Mouse (Mus musculus) midbrain, embryonic 16.5 days (tissue): ENCODE measurements around the gene Cytl1. TPM values are rescaled to one million over a fixed set of nuclear protein-coding genes. Genes with fewer than 3 reads are reported as not detected.

Experiments used
- ATAC-seq: fragments of 200-750 bp; cut with Nextera tagmentation; 2 replicates; pipeline ENCODE4 v1.8.0; 2017; ENCODE audit warnings: moderate TSS enrichment
- H3K27ac ChIP-seq: fragments of 300-500 bp; sonication (generic); 2 replicates; pipeline ENCODE4 v1.5.1; 2014; ENCODE audit warnings: mild to moderate bottlenecking, low read length, mixed read lengths
- H3K27me3 ChIP-seq: fragments of 300-500 bp; sonication (generic); 2 replicates; pipeline ENCODE4 v1.6.1; 2014; ENCODE audit warnings: low read depth, low read length, mixed read lengths; ENCODE audit not compliant: control insufficient read depth, insufficient read depth
- H3K36me3 ChIP-seq: fragments of 300-500 bp; sonication (generic); 2 replicates; pipeline ENCODE4 v1.6.1; 2014; ENCODE audit warnings: mild to moderate bottlenecking, low read length, moderate library complexity, mixed read lengths; ENCODE audit not compliant: control insufficient read depth, insufficient read depth
- H3K4me1 ChIP-seq: fragments of 300-500 bp; sonication (generic); 2 replicates; pipeline ENCODE4 v1.6.1; 2014; ENCODE audit warnings: mild to moderate bottlenecking, low read length, mixed read lengths; ENCODE audit not compliant: control insufficient read depth, insufficient read depth
- H3K4me2 ChIP-seq: fragments of 300-500 bp; sonication (generic); 2 replicates; pipeline ENCODE4 v1.6.1; 2014; ENCODE audit warnings: mild to moderate bottlenecking, low read length, mixed read lengths
- H3K4me3 ChIP-seq: fragments of 300-500 bp; sonication (generic); 2 replicates; pipeline ENCODE4 v1.5.1; 2014; ENCODE audit warnings: low read depth, mild to moderate bottlenecking, low read length, moderate library complexity, mixed read lengths
- H3K9ac ChIP-seq: fragments of 300-500 bp; sonication (generic); 2 replicates; pipeline ENCODE4 v1.6.1; 2014; ENCODE audit warnings: low read depth, low read length, mixed read lengths
- H3K9me3 ChIP-seq: fragments of 300-500 bp; sonication (generic); replicated peaks from 2 replicates; pipeline ENCODE4 v1.6.1; 2014; ENCODE audit warnings: mild to moderate bottlenecking, low read length, mixed read lengths; ENCODE audit not compliant: control insufficient read depth, poor library complexity, severe bottlenecking
- WGBS: fragments of 180-500 bp; shearing (Covaris S2); extraction: QIAGEN DNeasy Blood & Tissue Kit; methylation state at CpG from one replicate; pipeline ENCODE4 v1.1.7; 2014; 5-methylcytosine and 5-hydroxymethylcytosine counted together
- polyA plus RNA-seq: library from polyadenylated mRNA; unstranded; fragments of >200 nt; fragmentation: Nextera tagmentation; extraction: Ambion mirVana; gene quantifications from 2 replicates; pipeline ENCODE4 v1.2.1, GENCODE M21; 2015

Cytl1 gene
- polyA plus RNA-seq, result 0.21 TPM in 1 of 2 replicates, not detected in the other

- Histone ChIP-seq H3K27ac (no peak within 1 kb of the TSS), H3K4me2 (no peak within 1 kb of the TSS), H3K36me3 (no peaks in the 10 kb centered on the region), H3K9me3 (no peaks in the 10 kb centered on the region), H3K27me3 (no peaks in the 10 kb centered on the region), H3K4me1 (no peaks in the 10 kb centered on the region), H3K4me3 (no peak within 1 kb of the TSS), H3K9ac (no peak within 1 kb of the TSS)
- ATAC-seq, result no peak
- WGBS, result 50% methylated on average over 5 of the region's 5 CpGs
Observed at GRCm38 (mm10) chr5:37735224-37735623, at the start of gene Cytl1. Gene Cytl1 (plus strand): TSS chr5:37735519.

GRCm38 (mm10) chr5:37692759-37693158, 42.6 kb upstream of the Cytl1 start:
- Histone ChIP-seq H3K27me3 (no peaks in the 10 kb centered on the region), H3K4me3 (no peak overlapping the region), H3K4me1 (peaks cover 5% of the 10 kb centered on the region; the same call in 1 of the 2 replicates), H3K27ac (no peak overlapping the region), H3K9me3 (no peaks in the 10 kb centered on the region; the same call in 1 of the 2 replicates), H3K4me2 (no peak overlapping the region), H3K36me3 (no peaks in the 10 kb centered on the region), H3K9ac (no peak overlapping the region)
- 91% methylated on average over 3 of the region's 3 CpGs for WGBS
- no peak for ATAC-seq

GRCm38 (mm10) chr5:37695773-37696172, 39.5 kb upstream of the Cytl1 start:
- no peak overlapping the region for H3K4me2 ChIP-seq
- peaks cover 7% of the 10 kb centered on the region; the same call in 1 of the 2 replicates for H3K4me1 ChIP-seq
- ATAC-seq, result peak; percentile 37; the same call in 1 of the 2 replicates
- WGBS, result 15% methylated on average over 4 of the region's 4 CpGs
- no peak overlapping the region for H3K27ac ChIP-seq
- H3K9ac ChIP-seq, result no peak overlapping the region
- no peaks in the 10 kb centered on the region for H3K36me3 ChIP-seq
- no peaks in the 10 kb centered on the region for H3K27me3 ChIP-seq
- no peak overlapping the region for H3K4me3 ChIP-seq
- H3K9me3 ChIP-seq, result no peaks in the 10 kb centered on the region; the same call in 1 of the 2 replicates

- no peak for ATAC-seq
- Histone ChIP-seq H3K9me3 (no peaks in the 10 kb centered on the region; the same call in 1 of the 2 replicates), H3K27ac (no peak overlapping the region), H3K9ac (no peak overlapping the region), H3K36me3 (no peaks in the 10 kb centered on the region), H3K4me2 (no peak overlapping the region), H3K4me3 (no peak overlapping the region), H3K4me1 (peaks cover 7% of the 10 kb centered on the region; the same call in 1 of the 2 replicates), H3K27me3 (no peaks in the 10 kb centered on the region)
- WGBS, result 91% methylated on average over 7 of the region's 7 CpGs
Observed at GRCm38 (mm10) chr5:37697286-37697685, 38.0 kb upstream of the Cytl1 start.

GRCm38 (mm10) chr5:37699757-37700156, 35.6 kb upstream of the Cytl1 start:
- Histone ChIP-seq H3K4me3 (no peak overlapping the region), H3K36me3 (no peaks in the 10 kb centered on the region), H3K4me2 (no peak overlapping the region; the same call in 1 of the 2 replicates), H3K27me3 (no peaks in the 10 kb centered on the region), H3K9me3 (no peaks in the 10 kb centered on the region), H3K4me1 (peaks cover 7% of the 10 kb centered on the region; the same call in 1 of the 2 replicates), H3K9ac (no peak overlapping the region), H3K27ac (no peak overlapping the region)
- peak; percentile 52; the same call in 1 of the 2 replicates for ATAC-seq
- WGBS, result 64% methylated on average over 12 of the region's 12 CpGs

- Histone ChIP-seq H3K27me3 (no peaks in the 10 kb centered on the region), H3K4me1 (0 out of 2 replicates have a peak, but pooled peaks cover 1% of the 10 kb centered on the region), H3K27ac (no peak overlapping the region), H3K4me2 (no peak overlapping the region), H3K9ac (no peak overlapping the region), H3K4me3 (no peak overlapping the region), H3K9me3 (peaks cover 9% of the 10 kb centered on the region), H3K36me3 (0 out of 2 replicates have a peak, but pooled peaks cover 3% of the 10 kb centered on the region)
- 58% methylated on average over 2 of the region's 2 CpGs for WGBS
- ATAC-seq, result no peak
Observed at GRCm38 (mm10) chr5:37704962-37705361, 30.4 kb upstream of the Cytl1 start.

GRCm38 (mm10) chr5:37708124-37708523, 27.2 kb upstream of the Cytl1 start:
- Histone ChIP-seq H3K36me3 (peaks cover 9% of the 10 kb centered on the region; the same call in 1 of the 2 replicates), H3K27ac (no peak overlapping the region), H3K4me2 (no peak overlapping the region), H3K9me3 (peaks cover 9% of the 10 kb centered on the region), H3K27me3 (no peaks in the 10 kb centered on the region), H3K4me3 (no peak overlapping the region), H3K4me1 (no peaks in the 10 kb centered on the region), H3K9ac (no peak overlapping the region)
- ATAC-seq, result no peak
- WGBS, result 66% methylated on average over 3 of the region's 3 CpGs

- WGBS, result 88% methylated on average over 5 of the region's 5 CpGs
- Histone ChIP-seq H3K27ac (no peak overlapping the region), H3K36me3 (peaks cover 9% of the 10 kb centered on the region; the same call in 1 of the 2 replicates), H3K27me3 (no peaks in the 10 kb centered on the region), H3K4me3 (no peak overlapping the region), H3K9me3 (peaks cover 9% of the 10 kb centered on the region), H3K4me2 (no peak overlapping the region), H3K4me1 (peaks cover 5% of the 10 kb centered on the region; the same call in 1 of the 2 replicates), H3K9ac (no peak overlapping the region)
- no peak for ATAC-seq
Observed at GRCm38 (mm10) chr5:37709257-37709904, 25.9 kb upstream of the Cytl1 start.
